ENCODE assay signal across 25 mouse cellular contexts in genomic region chr5:18289530-18289929, GRCm38 (mm10).
"Had no signal": no experiment of that assay in that cellular context is flagged by ENCODE, and none has a peak within 500 bp of the region (broad histone marks: within the 10 kb centered on the region; RNA-seq: fewer than 3 reads in every experiment).

No protein-coding gene starts in this region.

- H3K4me1 ChIP-seq: kidney, embryonic 15.5 days; limb, embryonic 15.5 days; neural tube, embryonic 12.5 days; neural tube, embryonic 15.5 days had no signal

- H3K27me3 ChIP-seq: kidney, embryonic 15.5 days; limb, embryonic 12.5 days; limb, embryonic 15.5 days; neural tube, embryonic 12.5 days; neural tube, embryonic 15.5 days had no signal

- H3K9me3 ChIP-seq: kidney, embryonic 15.5 days; limb, embryonic 12.5 days; limb, embryonic 15.5 days had no signal

- H3K4me3 ChIP-seq: kidney, embryonic 15.5 days; left cerebral cortex, adult 2 months; limb, embryonic 12.5 days; limb, embryonic 15.5 days; neural tube, embryonic 12.5 days; neural tube, embryonic 15.5 days had no signal

- H3K9ac ChIP-seq: kidney, embryonic 15.5 days; limb, embryonic 12.5 days; limb, embryonic 15.5 days; liver, embryonic 14.5 days; liver, postnatal 0 days; lung, embryonic 14.5 days; neural tube, embryonic 12.5 days; neural tube, embryonic 15.5 days had no signal

- DNase-seq: kidney, adult 11 months; kidney, adult 8-10 months; kidney, postnatal 10 days; kidney, postnatal 36 days; layer of hippocampus, postnatal 36 days; left cerebral cortex, postnatal 4 days; liver, postnatal 0 days; lung, embryonic 14.5 days; right cerebral cortex, adult 18-20 months; right cerebral cortex, postnatal 14 days; right cerebral cortex, postnatal 4 days; thymus, adult 2 months; thymus, postnatal 14 days; thymus, postnatal 4 days had no signal

- ATAC-seq: liver, postnatal 0 days; lung, postnatal 0 days had no signal

- H3K4me2 ChIP-seq: kidney, embryonic 15.5 days; limb, embryonic 12.5 days; limb, embryonic 15.5 days; liver, embryonic 11.5 days; lung, embryonic 14.5 days; neural tube, embryonic 12.5 days; neural tube, embryonic 15.5 days had no signal

- H3K27ac ChIP-seq: kidney, embryonic 15.5 days; left cerebral cortex, adult 2 months; limb, embryonic 12.5 days; limb, embryonic 15.5 days; liver, embryonic 14.5 days; macrophage; neural tube, embryonic 12.5 days; neural tube, embryonic 15.5 days; stomach, postnatal 0 days had no signal
